Mouse (Mus musculus) hindbrain, embryonic 14.5 days (tissue): Measurements from ENCODE around the gene Prr12. TPM values are rescaled to one million over a fixed set of nuclear protein-coding genes. Genes with fewer than 3 reads are reported as not detected.
"Not testable (repeated sequence)": the region's sequence is repeated elsewhere in the genome, so short reads cannot be mapped to it uniquely, and the experiment has no call there.

Experiments used
- ATAC-seq: fragments of 200-750 bp; cut with Nextera tagmentation; 2 replicates; pipeline ENCODE4 v1.8.0; 2017; ENCODE audit warnings: moderate number of reproducible peaks, mild to moderate bottlenecking, moderate TSS enrichment, moderate library complexity; ENCODE audit not compliant: low FRiP score
- DNase-seq: peaks from one replicate; pipeline ENCODE4 v3.0.0-alpha.2; 2015; ENCODE audit warnings: low spot score
- H3K27ac ChIP-seq: fragments of 300-500 bp; sonication (generic); 2 replicates; pipeline ENCODE4 v1.5.1; 2014; ENCODE audit warnings: mild to moderate bottlenecking, moderate library complexity
- H3K27me3 ChIP-seq: fragments of 300-500 bp; sonication (generic); 2 replicates; pipeline ENCODE4 v1.6.1; 2014; ENCODE audit warnings: mild to moderate bottlenecking, low read length, mixed read lengths; ENCODE audit not compliant: control insufficient read depth, insufficient read depth
- H3K36me3 ChIP-seq: fragments of 300-500 bp; sonication (generic); replicated peaks from 2 replicates; pipeline ENCODE4 v1.6.1; 2014; ENCODE audit not compliant: control insufficient read depth, insufficient read depth
- H3K4me1 ChIP-seq: fragments of 300-500 bp; sonication (generic); replicated peaks from 2 replicates; pipeline ENCODE4 v1.6.1; 2014; ENCODE audit warnings: antibody characterized with exemption, low read length, mixed read lengths; ENCODE audit not compliant: control insufficient read depth, insufficient read depth
- H3K4me2 ChIP-seq: fragments of 300-500 bp; sonication (generic); replicated peaks from 2 replicates; pipeline ENCODE4 v1.6.1; 2014; ENCODE audit warnings: mild to moderate bottlenecking, moderate library complexity
- H3K4me3 ChIP-seq: fragments of 300-500 bp; sonication (generic); replicated peaks from 2 replicates; pipeline ENCODE4 v1.5.1; 2014; ENCODE audit warnings: mild to moderate bottlenecking, low read length
- H3K9ac ChIP-seq: fragments of 300-500 bp; sonication (generic); 2 replicates; pipeline ENCODE4 v1.6.1; 2014
- H3K9me3 ChIP-seq: fragments of 300-500 bp; sonication (generic); 2 replicates; pipeline ENCODE4 v1.6.1; 2016; ENCODE audit warnings: low read length; ENCODE audit not compliant: control insufficient read depth
- WGBS: fragments of 180-500 bp; shearing (Covaris S2); extraction: QIAGEN DNeasy Blood & Tissue Kit; methylation state at CpG from one replicate; pipeline ENCODE4 v1.1.7; 2014; 5-methylcytosine and 5-hydroxymethylcytosine counted together
- polyA plus RNA-seq: library from polyadenylated mRNA; unstranded; fragments of >200 nt; fragmentation: Nextera tagmentation; extraction: Ambion mirVana; gene quantifications from 2 replicates; pipeline ENCODE4 v1.2.1, GENCODE M21; 2014

The Prr12 gene
- polyA plus RNA-seq, 1 experiment from 2014 or later, result 16.5 TPM

GRCm38 (mm10) chr7:45033722-45034359 lies 18.8 kb downstream of the Prr12 start:
- no peak overlapping the region for H3K27ac ChIP-seq
- peaks cover 98% of the 10 kb centered on the region for H3K36me3 ChIP-seq
- no peak overlapping the region for H3K4me2 ChIP-seq
- no peaks in the 10 kb centered on the region for H3K9me3 ChIP-seq
- no peak overlapping the region for H3K9ac ChIP-seq
- 95% methylated on average over 19 of the region's 19 CpGs for WGBS
- no peak overlapping the region for H3K4me3 ChIP-seq
- DNase-seq, result no peak
- no peak for ATAC-seq
- no peaks in the 10 kb centered on the region for H3K27me3 ChIP-seq
- H3K4me1 ChIP-seq, result no peaks in the 10 kb centered on the region

- H3K36me3 ChIP-seq, result peaks cover 88% of the 10 kb centered on the region
- H3K9ac ChIP-seq, result no peak overlapping the region
- H3K4me1 ChIP-seq, result no peaks in the 10 kb centered on the region
- no peak overlapping the region for H3K27ac ChIP-seq
- DNase-seq (no peak), ATAC-seq (no peak)
- no peaks in the 10 kb centered on the region for H3K9me3 ChIP-seq
- H3K27me3 ChIP-seq, result no peaks in the 10 kb centered on the region
- H3K4me2 ChIP-seq, result no peak overlapping the region
- WGBS, result 96% methylated on average over 8 of the region's 8 CpGs
- H3K4me3 ChIP-seq, result no peak overlapping the region
Observed at GRCm38 (mm10) chr7:45030857-45031256, 21.8 kb downstream of the Prr12 start.

GRCm38 (mm10) chr7:45029995-45030394 lies 22.7 kb downstream of the Prr12 start:
- no peak overlapping the region for H3K27ac ChIP-seq
- H3K4me1 ChIP-seq, result no peaks in the 10 kb centered on the region
- ATAC-seq, result no peak
- WGBS, result 93% methylated on average over 6 of the region's 6 CpGs
- H3K4me2 ChIP-seq, result no peak overlapping the region
- H3K36me3 ChIP-seq, result peaks cover 79% of the 10 kb centered on the region
- H3K9ac ChIP-seq, result no peak overlapping the region
- no peaks in the 10 kb centered on the region for H3K27me3 ChIP-seq
- no peaks in the 10 kb centered on the region for H3K9me3 ChIP-seq
- H3K4me3 ChIP-seq, result no peak overlapping the region
- no peak for DNase-seq

- H3K9ac ChIP-seq, result no peak overlapping the region
- no peaks in the 10 kb centered on the region for H3K27me3 ChIP-seq
- 98% methylated on average over 11 of the region's 11 CpGs for WGBS
- no peak overlapping the region for H3K4me2 ChIP-seq
- peaks cover 63% of the 10 kb centered on the region for H3K36me3 ChIP-seq
- H3K27ac ChIP-seq, result no peak overlapping the region
- no peaks in the 10 kb centered on the region for H3K9me3 ChIP-seq
- no peak overlapping the region for H3K4me3 ChIP-seq
- no peaks in the 10 kb centered on the region for H3K4me1 ChIP-seq
- DNase-seq, result no peak
- no peak; the same call in 1 of the 2 replicates for ATAC-seq
Observed at GRCm38 (mm10) chr7:45028351-45028750, 24.3 kb downstream of the Prr12 start.

GRCm38 (mm10) chr7:45027761-45028160 lies 24.9 kb downstream of the Prr12 start:
- WGBS, result 93% methylated on average over 9 of the region's 9 CpGs

GRCm38 (mm10) chr7:45026256-45026655 lies 26.4 kb downstream of the Prr12 start:
- DNase-seq (no peak), ATAC-seq (0 out of 2 replicates have a peak, but pooled peaks have one; percentile 31)
- Histone ChIP-seq H3K9ac (no peak overlapping the region), H3K27me3 (no peaks in the 10 kb centered on the region), H3K4me2 (no peak overlapping the region), H3K36me3 (peaks cover 42% of the 10 kb centered on the region), H3K4me1 (no peaks in the 10 kb centered on the region), H3K9me3 (no peaks in the 10 kb centered on the region), H3K4me3 (no peak overlapping the region), H3K27ac (peak overlapping the region; percentile 57; the same call in 1 of the 2 replicates)
- WGBS, result 52% methylated on average over 2 of the region's 2 CpGs

More at GRCm38 (mm10) chr7:45027761-45028160, 24.9 kb downstream of the Prr12 start:
- DNase-seq (no peak), ATAC-seq (no peak)
- Histone ChIP-seq H3K9me3 (no peaks in the 10 kb centered on the region), H3K9ac (no peak overlapping the region), H3K27ac (no peak overlapping the region), H3K4me3 (no peak overlapping the region), H3K4me1 (no peaks in the 10 kb centered on the region), H3K4me2 (no peak overlapping the region), H3K27me3 (no peaks in the 10 kb centered on the region), H3K36me3 (peaks cover 57% of the 10 kb centered on the region)

GRCm38 (mm10) chr7:45025601-45026220 lies 27.0 kb downstream of the Prr12 start:
- H3K4me3 ChIP-seq, result no peak overlapping the region
- no peak overlapping the region for H3K4me2 ChIP-seq
- H3K9ac ChIP-seq, result no peak overlapping the region
- ATAC-seq (no peak), DNase-seq (no peak)
- H3K27me3 ChIP-seq, result no peaks in the 10 kb centered on the region
- peaks cover 36% of the 10 kb centered on the region for H3K36me3 ChIP-seq
- peak overlapping the region; percentile 57; the same call in 1 of the 2 replicates for H3K27ac ChIP-seq
- 84% methylated on average over 8 of the region's 8 CpGs for WGBS
- no peaks in the 10 kb centered on the region for H3K9me3 ChIP-seq
- H3K4me1 ChIP-seq, result no peaks in the 10 kb centered on the region

GRCm38 (mm10) chr7:45024281-45025248 lies 28.1 kb downstream of the Prr12 start:
- H3K36me3 ChIP-seq, result peaks cover 25% of the 10 kb centered on the region
- no peaks in the 10 kb centered on the region for H3K27me3 ChIP-seq
- 91% methylated on average over 15 of the region's 15 CpGs for WGBS
- H3K4me2 ChIP-seq, result no peak overlapping the region
- ATAC-seq (no peak), DNase-seq (no peak)
- H3K4me3 ChIP-seq, result no peak overlapping the region
- H3K9ac ChIP-seq, result no peak overlapping the region
- no peaks in the 10 kb centered on the region for H3K9me3 ChIP-seq
- no peak overlapping the region for H3K27ac ChIP-seq
- no peaks in the 10 kb centered on the region for H3K4me1 ChIP-seq

GRCm38 (mm10) chr7:45023711-45024110 lies 29.0 kb downstream of the Prr12 start:
- not testable (repeated sequence) for DNase-seq, H3K4me3 ChIP-seq, H3K27me3 ChIP-seq, H3K27ac ChIP-seq, H3K9ac ChIP-seq, ATAC-seq, H3K4me1 ChIP-seq, H3K9me3 ChIP-seq, H3K4me2 ChIP-seq
- WGBS, result 74% methylated on average over 5 of the region's 5 CpGs
- peaks cover 16% of the 10 kb centered on the region for H3K36me3 ChIP-seq
